Mouse (Mus musculus): ENCODE measurements around the gene Tgfbr3. TPM values are rescaled to one million over a fixed set of nuclear protein-coding genes. Genes with fewer than 3 reads are reported as not detected.
"Not testable (repeated sequence)": the region's sequence is repeated elsewhere in the genome, so short reads cannot be mapped to it uniquely, and the experiment has no call there.

Tgfbr3 gene
- polyA plus RNA-seq, 1 experiment, result 6.8 TPM

DNA sequence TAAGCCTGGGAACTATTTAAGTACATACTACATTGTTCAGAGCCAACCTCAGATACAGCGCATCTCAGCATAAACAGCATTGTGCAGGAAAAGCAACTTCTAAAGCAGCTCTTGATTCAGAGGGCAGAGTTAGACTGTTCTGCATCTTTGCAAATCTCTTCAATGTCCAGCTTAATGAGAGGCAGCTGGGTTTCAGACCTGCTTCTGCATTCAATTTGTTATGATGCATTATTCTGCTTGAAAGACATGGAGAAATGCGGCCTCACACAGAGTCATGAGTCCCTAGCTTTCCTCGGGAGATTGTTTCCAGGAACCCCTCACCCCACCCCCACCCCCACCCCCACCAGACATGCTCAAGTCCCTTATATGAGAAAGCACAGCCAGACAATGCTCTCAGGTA is 41.6 kb downstream of the Tgfbr3 start:
- DNase-seq (ENCODE audit: extremely low spot score in 1 of 2, low spot score in 1 of 2), result no peak

DNA sequence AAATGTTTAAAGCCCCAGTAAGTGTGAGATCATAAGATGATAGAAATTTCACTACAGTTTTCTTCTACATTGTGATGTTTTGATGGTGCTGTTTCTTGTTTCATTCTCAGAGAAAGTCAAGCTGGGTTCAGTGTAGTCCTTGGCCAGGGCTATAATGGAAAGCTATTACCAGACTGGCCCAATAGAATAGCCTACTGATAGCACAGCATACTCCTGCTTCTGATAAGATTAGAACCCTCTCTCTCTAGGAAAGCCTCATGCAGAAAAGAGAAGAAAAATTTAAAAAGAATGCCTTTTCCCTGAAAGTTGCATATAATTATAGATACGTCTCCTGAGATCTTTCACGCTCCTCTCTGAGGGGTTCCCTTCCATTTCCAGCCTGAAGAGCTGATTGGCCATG is 46.0 kb downstream of the Tgfbr3 start:
- DNase-seq (ENCODE audit: extremely low spot score in 1 of 2, low spot score in 1 of 2), result no peak

DNA sequence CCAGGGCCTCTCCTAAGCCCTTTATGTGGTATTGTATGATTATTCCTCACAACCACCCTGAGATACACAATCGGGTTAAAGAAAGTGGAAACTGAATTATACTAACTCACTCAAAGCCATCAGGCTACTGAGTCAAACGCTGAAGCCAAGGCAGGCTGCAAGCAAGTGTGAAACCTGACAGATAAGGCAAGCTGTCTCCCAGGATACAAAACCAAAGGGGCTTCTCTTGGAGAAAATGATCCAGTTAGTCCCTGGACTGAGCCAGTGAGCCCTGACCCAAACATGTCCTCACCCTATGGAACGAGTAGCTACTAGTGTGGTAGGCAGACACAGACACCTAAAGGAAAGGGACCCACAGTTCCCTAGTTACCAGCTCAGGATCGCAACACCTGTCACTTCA is 46.4 kb downstream of the Tgfbr3 start:
- DNase-seq (ENCODE audit: extremely low spot score in 1 of 2, low spot score in 1 of 2), result no peak

DNA sequence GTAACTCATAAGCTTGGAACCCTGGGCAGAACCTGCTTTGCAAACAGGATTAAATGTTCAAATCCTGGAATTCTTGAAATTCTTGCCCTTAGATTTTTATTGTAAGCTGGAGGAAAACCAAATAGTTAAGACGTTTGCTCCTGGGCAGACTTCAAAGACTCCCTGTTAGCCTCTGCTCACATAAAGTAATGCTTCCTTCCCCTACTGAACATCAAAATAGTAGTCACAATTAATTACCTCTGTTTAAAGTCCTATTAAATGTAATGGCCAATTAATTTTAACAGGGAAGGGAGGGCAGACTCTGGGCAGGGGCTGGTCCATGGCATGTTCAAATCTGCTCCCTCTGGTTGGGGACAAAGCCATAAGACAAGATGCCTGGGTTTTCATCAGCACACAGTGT is 49.2 kb downstream of the Tgfbr3 start:
- no peak for DNase-seq (ENCODE audit: extremely low spot score in 1 of 2, low spot score in 1 of 2)

DNA sequence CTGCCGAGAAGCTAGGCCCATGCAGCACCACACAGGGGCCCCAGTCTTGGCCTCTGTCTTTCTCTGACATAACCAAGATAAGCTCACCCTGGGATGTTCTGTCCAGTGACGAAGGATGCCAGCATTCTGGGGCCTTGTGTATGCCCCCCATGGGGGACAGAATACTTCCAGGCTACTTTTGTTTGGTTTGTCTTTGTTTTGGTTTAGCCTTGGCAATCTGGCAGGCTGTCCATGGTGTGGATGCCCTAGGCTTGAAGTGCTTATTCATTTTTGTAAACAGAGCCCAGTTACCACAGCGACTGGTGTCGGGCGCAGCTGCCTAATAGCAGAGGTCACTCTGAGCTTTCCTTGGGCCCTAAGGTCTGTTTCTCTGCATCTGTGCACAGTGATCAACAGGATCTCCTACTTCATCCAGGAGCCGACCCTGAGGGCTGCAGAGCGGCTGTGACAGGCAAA is 51.4 kb downstream of the Tgfbr3 start:
- no peak for DNase-seq (ENCODE audit: extremely low spot score in 1 of 2, low spot score in 1 of 2)

DNA sequence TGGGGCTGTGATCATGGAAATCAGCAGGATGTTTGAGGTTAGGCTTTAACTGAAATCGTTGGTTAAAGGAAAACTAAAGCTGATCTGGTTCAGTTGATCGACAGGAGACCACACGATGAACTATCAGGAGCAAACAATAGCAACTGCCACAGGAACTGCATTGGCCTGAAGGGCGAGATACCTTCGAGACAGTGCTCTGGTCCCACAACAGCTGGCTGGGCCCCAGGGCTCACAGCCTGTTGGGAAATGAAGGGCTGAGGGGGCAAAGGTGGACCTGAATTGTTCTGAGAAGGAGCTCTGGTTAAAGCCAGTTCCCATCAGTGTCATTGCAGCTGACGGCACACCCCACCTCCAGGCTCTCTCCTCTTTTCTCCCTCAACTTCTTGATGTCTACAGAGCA is 52.5 kb downstream of the Tgfbr3 start:
- DNase-seq (ENCODE audit: extremely low spot score in 1 of 2, low spot score in 1 of 2), result no peak

DNA sequence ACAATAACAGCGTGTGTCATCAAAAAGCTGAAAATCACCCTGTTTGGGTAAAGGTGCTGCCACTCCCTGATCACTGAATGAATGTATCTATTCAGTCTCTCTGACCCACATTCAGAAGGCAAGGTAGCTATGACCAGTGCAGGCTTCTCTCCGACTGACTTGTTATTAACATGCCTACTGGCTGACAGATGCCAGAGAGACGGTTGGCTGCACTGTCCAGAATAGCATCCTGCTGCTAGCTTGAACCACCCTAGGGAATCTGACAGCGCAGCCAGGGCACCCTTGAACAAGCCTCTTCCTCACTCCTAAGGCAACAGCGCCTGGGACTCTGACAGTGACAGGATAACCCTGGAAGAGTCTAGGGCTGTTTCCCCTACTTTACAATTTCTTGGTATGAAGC is 53.4 kb downstream of the Tgfbr3 start:
- no peak for DNase-seq (ENCODE audit: extremely low spot score in 1 of 2, low spot score in 1 of 2)

DNA sequence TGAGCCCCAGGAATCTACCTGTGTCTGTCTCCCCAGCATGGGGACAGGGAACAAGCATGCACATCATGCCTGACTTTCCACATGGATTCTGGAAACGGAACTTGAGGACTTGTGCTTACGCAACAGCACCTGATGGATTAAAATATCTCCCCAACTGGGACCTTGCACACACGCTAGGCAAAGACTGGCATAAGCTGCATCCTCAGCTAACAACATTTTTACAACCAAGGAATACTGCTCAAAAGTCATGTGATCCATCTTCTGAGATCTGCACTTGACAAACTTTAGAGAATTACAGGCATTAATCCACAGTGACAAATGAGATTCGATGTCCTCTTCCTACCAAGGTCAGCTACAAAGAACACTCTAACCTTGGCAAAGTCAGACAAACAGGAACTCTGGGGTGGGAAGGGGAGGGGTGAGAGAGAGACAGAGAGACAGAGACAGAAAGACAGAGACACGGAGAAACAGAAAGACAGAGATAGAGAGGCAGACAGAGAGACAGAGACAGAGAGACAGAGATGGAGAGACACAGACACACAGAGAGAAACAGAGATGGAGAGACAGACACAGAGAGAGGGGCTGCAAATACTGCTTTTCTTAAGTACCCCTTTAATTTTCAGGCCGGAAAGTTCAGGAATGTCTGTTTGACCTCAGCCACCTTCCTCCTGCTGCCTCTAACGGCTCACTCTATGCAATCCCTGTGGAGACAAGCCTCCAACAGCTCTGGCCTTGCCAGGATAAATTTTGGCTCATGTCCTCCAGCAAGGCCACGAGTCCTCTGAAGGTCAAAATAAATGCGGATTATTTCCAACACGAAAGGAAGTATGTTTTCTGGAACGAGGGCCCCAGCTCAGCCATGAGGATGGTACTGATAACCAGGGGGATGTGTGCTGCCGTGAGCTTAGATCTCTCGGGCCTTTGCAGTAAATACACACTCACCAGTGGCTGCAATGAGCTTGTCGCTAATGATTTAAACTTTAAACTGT is 55.8 kb downstream of the Tgfbr3 start:
- no peak for DNase-seq (ENCODE audit: extremely low spot score in 1 of 2, low spot score in 1 of 2)

DNA sequence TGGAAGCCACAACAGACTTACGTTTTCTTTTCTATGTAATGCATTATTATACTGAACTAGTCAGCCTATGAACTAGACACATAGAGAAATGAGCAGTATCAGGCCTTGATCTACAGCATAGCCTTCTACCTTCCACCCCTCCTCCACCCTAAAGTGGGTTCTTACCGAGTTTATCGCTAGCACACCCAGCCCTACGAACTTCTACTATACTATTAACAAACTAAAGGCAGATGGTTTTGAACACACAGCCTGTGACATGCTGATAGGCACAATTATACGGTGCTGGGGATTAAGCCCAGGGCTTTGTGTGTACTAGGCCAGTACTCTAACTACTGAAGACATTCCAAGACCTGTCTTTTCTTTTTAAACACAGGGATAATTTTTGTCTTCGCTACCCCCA is 59.2 kb downstream of the Tgfbr3 start:
- no peak for DNase-seq (ENCODE audit: extremely low spot score in 1 of 2, low spot score in 1 of 2)

DNA sequence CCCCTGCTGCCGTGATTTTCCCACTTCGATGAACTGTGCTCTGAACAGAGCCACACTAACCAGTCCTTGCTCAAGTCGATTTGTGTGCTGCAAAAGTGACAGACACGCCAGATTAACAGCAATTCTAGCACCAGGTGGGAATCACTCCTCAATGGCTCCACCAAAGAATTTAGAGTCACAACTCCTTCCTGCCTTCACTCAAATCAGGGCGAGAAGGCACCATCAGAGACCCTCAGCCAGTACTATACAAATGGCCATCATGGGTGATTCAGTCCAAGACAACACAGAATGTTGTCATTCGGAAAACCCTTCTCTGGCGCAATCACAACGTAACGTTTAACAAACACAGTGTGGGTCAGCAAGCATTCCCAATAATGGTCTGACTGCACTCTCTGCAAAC is 60.4 kb downstream of the Tgfbr3 start:
- no peak for DNase-seq (ENCODE audit: extremely low spot score in 1 of 2, low spot score in 1 of 2)

DNA sequence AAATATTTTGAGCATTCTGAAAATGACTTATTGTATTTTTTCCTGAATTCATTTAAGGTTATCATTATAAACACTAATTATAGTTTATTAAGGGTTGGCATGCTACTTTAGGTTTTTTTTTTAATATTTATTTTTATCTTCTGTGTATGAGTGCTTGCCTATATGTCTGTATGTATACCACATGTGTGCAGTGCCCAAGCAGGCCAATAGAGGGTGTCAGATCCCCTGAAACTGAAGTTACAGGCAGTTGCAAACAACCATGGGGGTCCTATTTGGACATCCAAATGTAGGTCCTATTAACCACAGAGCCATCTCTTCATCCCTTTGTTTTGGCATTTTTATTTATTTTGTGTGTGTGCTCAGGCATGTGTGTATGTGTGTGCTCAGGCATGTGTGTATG is 61.8 kb downstream of the Tgfbr3 start:
- DNase-seq (ENCODE audit: extremely low spot score in 1 of 2, low spot score in 1 of 2), result no peak

DNA sequence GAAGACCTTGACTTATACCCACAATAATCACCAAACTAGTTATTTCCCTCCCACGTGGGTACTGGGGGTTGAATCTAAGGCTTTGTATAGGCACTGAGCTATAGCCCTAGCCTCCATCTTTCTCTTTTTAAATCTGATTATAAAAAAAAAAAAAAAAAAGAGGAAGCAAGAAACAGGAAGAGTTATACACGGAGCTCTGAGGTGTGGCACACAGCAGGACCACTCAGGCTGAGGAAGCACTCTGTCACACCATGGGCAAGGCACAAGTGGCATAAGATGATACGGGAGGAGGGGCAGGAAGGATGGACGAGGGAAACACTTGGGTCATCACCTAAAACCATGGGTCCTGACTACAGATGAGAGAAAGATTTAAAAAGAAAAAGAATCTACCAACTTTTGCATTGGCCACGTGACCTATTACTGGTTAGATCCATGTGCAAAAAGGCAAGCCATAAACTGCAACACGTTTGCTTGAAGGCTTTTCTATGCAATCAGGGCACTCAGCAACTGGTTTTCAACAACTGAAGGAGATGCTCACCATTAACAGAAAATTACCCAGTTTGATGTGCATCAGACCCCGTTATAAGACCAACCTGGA is 64.5 kb downstream of the Tgfbr3 start:
- DNase-seq (ENCODE audit: extremely low spot score in 1 of 2, low spot score in 1 of 2), result no peak

DNA sequence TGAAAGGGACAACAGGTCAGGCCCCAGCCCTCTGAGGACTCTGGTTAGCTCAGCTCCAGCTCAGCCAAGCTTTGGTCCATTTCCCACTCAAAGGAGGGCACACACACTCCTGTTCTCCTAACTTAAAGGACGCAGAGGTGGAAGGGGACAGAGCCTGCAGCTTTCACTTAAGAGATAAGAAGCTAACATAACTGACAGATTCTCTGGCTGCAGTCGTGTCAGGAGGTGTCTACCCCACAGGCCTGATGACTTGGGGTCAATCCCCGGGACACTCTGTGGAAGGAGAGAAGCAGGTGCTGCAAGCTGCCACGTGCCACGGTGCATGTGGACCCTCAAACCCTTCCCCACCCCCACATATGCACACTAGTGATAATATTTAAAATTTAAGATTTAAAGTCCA is 65.3 kb downstream of the Tgfbr3 start:
- no peak for DNase-seq (ENCODE audit: extremely low spot score in 1 of 2, low spot score in 1 of 2)

DNA sequence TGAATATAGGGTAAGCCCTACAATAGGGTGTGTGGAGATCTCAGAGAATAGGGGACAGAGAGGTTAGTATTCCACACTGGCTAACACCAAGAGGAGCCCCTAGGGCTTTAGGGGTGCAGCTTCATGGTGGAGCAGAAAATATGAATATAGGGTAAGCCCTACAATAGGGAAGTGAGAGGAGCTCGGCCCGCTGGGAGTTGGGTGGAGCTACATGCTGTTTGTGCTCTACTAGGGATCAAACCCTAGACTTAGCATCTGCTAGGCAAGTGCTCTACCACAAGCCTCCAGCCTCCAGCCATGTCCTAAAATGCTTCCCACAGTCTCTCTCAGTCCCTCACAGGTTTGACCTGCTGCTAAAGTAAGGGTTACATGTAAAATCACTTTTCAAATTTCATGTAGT is 65.9 kb downstream of the Tgfbr3 start:
- DNase-seq (ENCODE audit: extremely low spot score in 1 of 2, low spot score in 1 of 2), result not testable (repeated sequence)

DNA sequence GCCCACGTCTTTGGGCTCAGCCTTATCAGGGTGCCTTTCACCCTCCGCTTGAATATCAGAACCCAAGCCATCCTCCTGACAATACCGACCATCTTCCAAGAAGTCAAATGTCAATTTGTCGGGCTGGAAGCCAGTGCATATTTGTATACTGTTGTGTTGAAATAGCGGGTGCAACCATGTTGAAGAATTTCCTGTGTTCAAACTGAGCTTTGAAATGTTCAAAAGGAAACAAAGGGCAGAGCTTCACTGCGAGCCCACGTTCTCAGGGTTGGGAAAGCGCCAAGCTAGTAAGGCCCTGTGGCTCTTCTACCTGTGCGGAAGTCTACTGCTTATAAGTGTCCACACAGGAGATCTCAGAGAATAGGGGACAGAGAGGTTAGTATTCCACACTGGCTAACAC is 66.4 kb downstream of the Tgfbr3 start:
- no peak for DNase-seq (ENCODE audit: extremely low spot score in 1 of 2, low spot score in 1 of 2)

DNA sequence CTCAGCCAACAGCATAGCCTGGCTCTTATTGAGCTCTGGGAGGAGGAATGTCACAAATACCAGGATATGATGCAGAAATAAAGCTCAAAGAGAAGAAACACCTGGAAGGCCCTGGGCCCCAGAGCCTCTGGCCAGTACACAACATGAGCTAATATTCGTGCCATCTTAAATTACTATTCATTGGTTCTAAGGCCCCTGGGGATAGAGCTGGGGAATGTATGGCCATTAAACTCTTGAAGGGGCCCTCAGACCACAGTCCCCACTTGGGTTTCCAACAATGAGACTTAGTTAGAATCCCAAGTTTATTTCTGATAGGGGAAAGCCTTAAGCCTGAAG is 66.8 kb downstream of the Tgfbr3 start:
- no peak for DNase-seq (ENCODE audit: extremely low spot score in 1 of 2, low spot score in 1 of 2)

DNA sequence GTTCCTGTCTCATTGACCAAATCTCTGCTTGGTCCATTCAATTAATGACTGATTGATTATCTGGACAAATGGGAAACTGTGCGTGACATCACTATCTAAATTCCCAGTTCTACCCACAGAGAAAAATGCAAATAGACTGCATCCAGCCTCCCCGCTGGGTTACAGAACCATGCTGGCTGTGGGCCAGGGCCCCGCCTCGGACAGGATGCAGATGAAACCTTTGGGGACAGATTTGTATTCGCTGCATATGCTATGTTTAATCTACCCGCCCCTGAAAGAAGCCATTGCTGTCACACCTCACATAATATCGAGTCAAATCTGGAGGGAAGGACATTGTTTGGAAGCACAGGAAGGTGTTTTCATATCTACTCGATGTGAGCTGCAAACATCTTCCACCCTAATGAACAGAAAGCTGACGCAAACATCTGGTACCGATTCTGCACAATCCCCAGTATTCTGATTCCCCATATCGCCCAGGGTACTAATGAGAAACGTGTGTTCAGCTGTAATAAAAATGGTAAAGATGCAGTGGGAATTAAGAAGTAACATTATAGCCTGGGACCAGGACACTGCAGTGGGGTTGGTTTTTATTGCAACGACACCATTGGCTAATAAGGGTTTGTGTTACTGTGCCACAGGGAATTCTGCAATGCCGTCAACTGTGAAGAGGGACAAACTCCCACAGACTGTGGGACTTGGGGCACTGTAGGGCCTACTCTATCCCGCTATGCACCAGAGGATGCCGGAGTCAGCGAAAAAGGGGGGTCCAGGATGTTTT is 67.3 kb downstream of the Tgfbr3 start:
- DNase-seq (ENCODE audit: extremely low spot score in 1 of 2, low spot score in 1 of 2), result no peak

DNA sequence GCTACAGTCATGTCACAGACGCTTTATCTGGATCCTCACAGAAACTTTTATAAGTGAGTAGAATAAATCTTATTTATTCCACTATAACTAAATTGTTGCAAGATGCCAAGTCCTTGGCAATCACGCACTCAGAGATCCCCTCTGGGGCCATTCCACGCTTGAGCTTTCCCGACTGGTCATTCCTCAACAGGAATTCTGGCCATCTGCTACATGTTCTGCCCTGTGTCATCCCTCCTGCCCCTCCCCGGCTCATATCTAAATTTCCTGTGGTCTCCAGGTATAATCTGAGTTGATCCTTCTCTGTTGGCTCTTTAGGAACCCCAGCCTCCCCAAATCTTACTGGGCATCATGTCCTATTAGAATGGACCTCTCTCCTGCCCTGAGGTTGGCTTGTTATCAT is 68.5 kb downstream of the Tgfbr3 start:
- no peak for DNase-seq (ENCODE audit: extremely low spot score in 1 of 2, low spot score in 1 of 2)

DNA sequence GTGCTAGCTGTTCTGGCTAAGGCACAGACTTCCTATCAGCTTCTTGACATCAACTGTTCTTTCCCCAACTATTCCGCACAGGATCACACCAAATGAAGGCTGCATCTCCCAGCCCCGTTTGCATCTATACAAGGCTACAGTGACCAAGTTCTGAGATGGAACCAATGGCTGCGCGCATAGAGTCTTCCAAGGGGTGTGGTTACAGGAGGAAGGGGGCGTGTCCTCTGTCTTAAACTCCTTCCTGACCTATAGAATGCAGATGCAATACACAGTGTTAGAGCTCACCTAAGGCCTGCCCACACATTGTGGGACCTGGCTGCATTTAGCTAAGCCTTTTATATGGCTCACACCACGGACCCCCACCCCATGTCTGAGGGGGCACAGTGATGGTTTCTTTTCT is 69.5 kb downstream of the Tgfbr3 start:
- no peak for DNase-seq (ENCODE audit: extremely low spot score in 1 of 2, low spot score in 1 of 2)

DNA sequence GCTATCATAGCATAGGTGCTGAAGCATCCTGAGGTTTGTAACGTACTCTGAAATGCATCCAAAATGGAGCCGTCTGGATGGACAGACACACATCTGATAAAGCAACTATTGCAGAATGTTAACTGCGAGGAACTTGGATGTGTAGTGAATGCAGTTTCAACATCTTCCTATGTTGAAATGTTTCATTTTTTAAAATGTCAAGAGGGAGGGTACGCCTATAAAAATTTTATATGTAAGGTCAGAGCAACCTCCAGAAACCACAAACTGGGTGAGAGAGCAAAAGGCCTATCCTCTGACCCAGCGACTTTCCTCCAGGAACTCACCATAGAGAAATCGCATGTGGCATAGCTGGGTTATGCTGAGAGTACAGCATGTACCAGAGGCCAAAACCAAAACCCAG is 70.1 kb downstream of the Tgfbr3 start:
- DNase-seq (ENCODE audit: extremely low spot score in 1 of 2, low spot score in 1 of 2), result no peak

DNA sequence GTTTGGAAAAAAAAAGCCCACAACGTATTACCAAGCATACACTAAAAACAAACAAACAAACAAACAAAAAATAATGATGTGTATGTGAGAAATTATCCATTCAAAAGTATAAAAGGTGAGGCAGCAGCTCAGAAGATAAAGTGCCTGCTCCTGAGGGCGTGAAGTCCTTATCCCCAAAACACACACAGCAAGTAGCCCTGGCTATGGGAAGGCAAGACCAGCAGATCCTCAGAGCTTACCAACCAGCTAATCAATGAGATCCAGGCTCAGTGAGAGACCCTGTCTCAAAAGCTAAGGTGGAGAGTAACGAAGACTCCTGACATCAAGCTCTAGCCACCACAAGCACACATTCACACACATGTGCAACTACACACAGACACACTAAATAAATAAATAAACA is 70.8 kb downstream of the Tgfbr3 start:
- DNase-seq (ENCODE audit: extremely low spot score in 1 of 2, low spot score in 1 of 2), result no peak

Data from frontal cortex, adult 2 months (tissue).